Mouse (Mus musculus) ES-Bruce4 (cell line): ENCODE measurements at regions not wholly inside any gene's neighbourhood (a gene's known extent, or its start where the extent isn't known, plus 50 kb on each side); places are given as distances from the start of the nearest gene placed in this dataset.

Source experiments
- H3K27ac ChIP-seq: 2 replicates; pipeline ENCODE4 v1.5.1; 2012; ENCODE audit warnings: low read length, inconsistent platforms; ENCODE audit not compliant: insufficient read depth
- H3K27me3 ChIP-seq: 2 replicates; pipeline ENCODE4 v1.6.1; 2012; ENCODE audit warnings: mild to moderate bottlenecking, low read length, inconsistent platforms; ENCODE audit not compliant: control insufficient read depth, poor library complexity, insufficient read depth, severe bottlenecking
- H3K36me3 ChIP-seq: 2 replicates; pipeline ENCODE4 v1.6.1; 2012; ENCODE audit warnings: inconsistent platforms, mild to moderate bottlenecking, low read length, moderate library complexity; ENCODE audit not compliant: control insufficient read depth, poor library complexity, insufficient read depth, severe bottlenecking
- H3K4me1 ChIP-seq: one replicate; pipeline ENCODE4 v1.8.1; 2011; ENCODE audit warnings: low read length; ENCODE audit not compliant: control insufficient read depth, insufficient read depth
- H3K4me3 ChIP-seq: 2 replicates; pipeline ENCODE4 v1.5.1; 2011; ENCODE audit warnings: low read depth, mild to moderate bottlenecking, low read length
- H3K9ac ChIP-seq: 2 replicates; pipeline ENCODE4 v1.6.1; 2012; ENCODE audit warnings: low read depth, mild to moderate bottlenecking, inconsistent platforms; ENCODE audit not compliant: poor library complexity, severe bottlenecking
- H3K9me3 ChIP-seq: replicated peaks from 2 replicates; pipeline ENCODE4 v1.6.1; 2012; ENCODE audit warnings: mild to moderate bottlenecking, low read length, inconsistent platforms; ENCODE audit not compliant: control insufficient read depth, poor library complexity, insufficient read depth, severe bottlenecking
- CTCF ChIP-seq: IDR thresholded peaks from one replicate; pipeline ENCODE4 v1.8.1; 2011; ENCODE audit warnings: low read depth, low read length
- EP300 ChIP-seq: IDR thresholded peaks from 2 replicates; pipeline ENCODE4 v1.6.1; 2011; ENCODE audit warnings: low read depth, low read length; ENCODE audit not compliant: insufficient read depth
- POLR2A ChIP-seq: IDR thresholded peaks from one replicate; pipeline ENCODE4 v1.8.1; 2011; ENCODE audit warnings: low read length; ENCODE audit not compliant: insufficient read depth

DNA sequence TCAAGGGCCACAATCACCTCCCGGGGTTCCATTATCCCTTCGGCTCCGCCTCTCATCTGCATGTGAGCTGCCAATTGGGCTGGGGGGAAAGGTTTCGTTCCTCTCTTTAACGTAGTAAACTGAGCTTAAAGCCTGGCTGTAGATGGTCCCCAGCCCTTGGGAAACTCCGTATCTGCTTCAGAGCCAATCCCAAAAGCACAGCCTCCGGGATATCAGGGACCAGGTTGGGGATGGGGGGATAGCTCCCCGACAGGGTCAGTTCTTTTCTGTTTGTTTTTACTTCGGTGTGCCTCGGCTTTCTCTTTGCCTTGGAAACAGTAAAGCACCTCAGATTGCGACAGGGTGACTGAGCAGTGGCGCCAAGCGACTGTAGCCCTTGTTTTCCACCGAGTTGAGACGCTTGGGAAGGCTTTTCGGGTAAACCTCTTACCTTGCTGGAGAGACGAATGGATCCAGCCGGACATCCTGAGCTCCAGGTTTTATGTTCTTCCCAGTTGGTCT, 64.5 kb downstream of the Tfap2c start:
- Histone ChIP-seq H3K36me3 (no peaks in the 10 kb centered on the region), H3K9me3 (no peaks in the 10 kb centered on the region), H3K4me3 (peak overlapping the region; percentile 56), H3K27me3 (no peaks in the 10 kb centered on the region), H3K4me1 (peaks cover 7% of the 10 kb centered on the region), H3K27ac (peak overlapping the region; percentile 78), H3K9ac (peak overlapping the region; percentile 33)
- TF ChIP-seq CTCF (no peak), EP300 (0 out of 2 replicates have a peak, but pooled peaks have one; percentile 50), POLR2A (no peak)

DNA sequence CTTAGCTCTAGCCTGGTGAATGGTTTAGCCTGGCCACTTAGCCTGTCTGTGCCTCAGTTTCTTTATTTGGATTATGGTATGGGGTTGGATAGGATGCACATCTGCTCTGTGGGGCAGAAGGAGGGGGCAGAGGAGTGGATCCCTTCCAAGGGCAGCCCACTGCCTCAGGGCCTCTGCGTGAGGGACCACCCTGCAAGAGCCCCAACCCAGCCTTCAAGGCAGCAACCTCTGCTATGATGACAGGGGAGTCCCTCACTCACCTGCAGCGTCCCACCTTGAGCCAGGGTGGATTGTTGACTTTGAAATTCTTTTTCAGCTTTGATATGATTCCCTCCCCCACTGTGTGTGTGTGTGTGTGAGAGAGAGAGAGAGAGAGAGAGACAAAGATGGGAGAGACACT, 65.8 kb downstream of the Tfap2c start:
- no peaks in the 10 kb centered on the region for H3K36me3 ChIP-seq
- no peak overlapping the region for H3K4me3 ChIP-seq
- H3K4me1 ChIP-seq = peaks cover 7% of the 10 kb centered on the region
- H3K27ac ChIP-seq = peak overlapping the region; percentile 38; the same call in 1 of the 2 replicates
- TF ChIP-seq CTCF = no peak
- no peak for TF ChIP-seq POLR2A
- TF ChIP-seq EP300 = 0 out of 2 replicates have a peak, but pooled peaks have one; percentile 34
- no peak overlapping the region for H3K9ac ChIP-seq
- H3K27me3 ChIP-seq = no peaks in the 10 kb centered on the region
- H3K9me3 ChIP-seq = no peaks in the 10 kb centered on the region

DNA sequence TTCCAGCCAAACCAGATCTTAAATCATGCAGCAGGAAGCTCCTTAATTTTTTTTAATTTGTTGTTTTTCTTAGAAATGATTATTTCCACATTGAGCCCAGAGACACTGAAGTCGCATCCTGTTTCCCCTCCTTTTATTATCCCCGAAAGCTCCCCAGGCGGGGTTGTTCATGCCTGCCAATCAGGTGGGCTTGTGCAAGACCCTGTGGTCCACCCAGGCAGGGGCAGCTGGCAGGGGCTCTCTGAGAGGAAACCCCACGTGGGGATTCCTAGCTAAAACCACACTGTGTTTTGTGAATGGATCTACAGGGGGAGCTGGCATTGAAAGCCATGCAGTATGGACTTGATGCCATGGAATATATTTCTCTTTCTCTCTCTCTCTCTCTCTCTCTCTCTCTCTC, 66.2 kb downstream of the Tfap2c start:
- H3K4me1 ChIP-seq = peaks cover 7% of the 10 kb centered on the region
- no peak overlapping the region for H3K9ac ChIP-seq
- H3K36me3 ChIP-seq = no peaks in the 10 kb centered on the region
- no peaks in the 10 kb centered on the region for H3K27me3 ChIP-seq
- no peak overlapping the region for H3K27ac ChIP-seq
- no peaks in the 10 kb centered on the region for H3K9me3 ChIP-seq
- no peak overlapping the region for H3K4me3 ChIP-seq
- no peak for TF ChIP-seq CTCF
- no peak for TF ChIP-seq POLR2A

DNA sequence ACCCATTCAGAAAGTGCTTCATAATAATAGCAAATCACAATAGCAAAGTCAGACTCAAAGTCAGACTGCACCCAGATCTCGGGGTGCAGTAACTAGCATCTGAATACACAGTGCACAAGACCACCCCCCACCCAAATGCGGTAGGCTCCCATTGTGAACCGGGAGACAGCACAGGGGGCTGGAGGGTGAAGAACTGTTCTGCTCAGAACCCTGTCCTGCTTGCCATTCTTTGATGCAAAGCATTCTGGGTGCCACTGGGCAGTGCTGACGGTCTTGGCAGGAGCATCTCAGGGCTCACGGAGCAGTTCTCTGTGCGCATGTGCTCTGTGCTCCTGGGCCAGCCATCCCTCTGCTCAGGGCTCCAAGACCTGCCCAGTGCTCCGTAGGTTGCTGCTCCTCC, 69.8 kb downstream of the Tfap2c start:
- H3K9ac ChIP-seq = no peak overlapping the region
- H3K4me1 ChIP-seq = peaks cover 7% of the 10 kb centered on the region
- H3K9me3 ChIP-seq = no peaks in the 10 kb centered on the region
- H3K36me3 ChIP-seq = no peaks in the 10 kb centered on the region
- no peak overlapping the region for H3K27ac ChIP-seq
- H3K4me3 ChIP-seq = no peak overlapping the region
- H3K27me3 ChIP-seq = no peaks in the 10 kb centered on the region
- TF ChIP-seq EP300 = peak; percentile 78
- no peak for TF ChIP-seq CTCF
- no peak for TF ChIP-seq POLR2A

DNA sequence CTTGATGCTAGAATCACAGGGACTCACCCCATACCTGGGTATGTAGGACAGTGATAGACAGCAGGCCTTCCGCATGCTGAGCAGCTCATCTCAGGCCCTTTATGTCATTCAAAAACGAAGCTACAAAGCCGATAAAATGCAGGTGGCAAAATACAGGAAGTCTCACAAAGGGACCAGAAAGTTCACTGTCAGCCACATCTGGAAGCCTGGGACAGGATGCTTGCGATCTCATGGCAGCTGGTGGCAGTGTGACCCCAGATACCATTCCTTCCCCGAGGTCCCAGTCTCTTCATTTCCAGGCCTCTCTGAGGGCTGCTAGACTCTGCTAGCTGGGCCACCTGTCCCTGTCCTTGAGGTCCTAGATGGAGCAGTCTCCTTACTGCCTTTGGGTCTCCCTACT, 70.6 kb downstream of the Tfap2c start:
- no peak overlapping the region for H3K27ac ChIP-seq
- peaks cover 4% of the 10 kb centered on the region for H3K4me1 ChIP-seq
- TF ChIP-seq POLR2A = no peak
- no peak for TF ChIP-seq CTCF
- no peak for TF ChIP-seq EP300
- H3K9me3 ChIP-seq = no peaks in the 10 kb centered on the region
- no peak overlapping the region for H3K4me3 ChIP-seq
- no peak overlapping the region for H3K9ac ChIP-seq
- H3K27me3 ChIP-seq = no peaks in the 10 kb centered on the region
- no peaks in the 10 kb centered on the region for H3K36me3 ChIP-seq

DNA sequence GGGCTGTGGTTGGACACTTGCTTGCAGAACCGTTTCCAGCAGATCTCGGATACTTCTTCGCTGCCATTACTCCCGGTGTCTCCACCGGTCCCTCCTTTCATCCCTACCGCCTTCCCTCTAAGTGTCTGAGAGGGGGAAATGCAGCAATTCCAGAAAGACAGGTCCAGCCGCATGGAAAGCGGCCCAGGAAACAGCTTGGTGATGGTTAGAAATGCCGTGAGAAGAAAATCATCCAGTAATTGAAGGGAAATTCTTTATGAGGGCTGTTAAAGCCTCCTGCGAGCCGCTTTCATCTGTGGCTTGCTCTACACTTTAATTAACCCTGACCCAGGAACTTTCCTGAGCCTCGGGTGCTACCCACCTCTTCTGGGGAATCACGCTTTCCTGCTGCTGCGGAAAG, 74.3 kb downstream of the Tfap2c start:
- Histone ChIP-seq H3K9ac (no peak overlapping the region), H3K36me3 (no peaks in the 10 kb centered on the region), H3K4me1 (peaks cover under 1% of the 10 kb centered on the region), H3K4me3 (no peak overlapping the region), H3K9me3 (no peaks in the 10 kb centered on the region), H3K27ac (no peak overlapping the region), H3K27me3 (no peaks in the 10 kb centered on the region)
- TF ChIP-seq POLR2A (no peak), EP300 (no peak), CTCF (no peak)
